Mouse (Mus musculus): Measurements from ENCODE around the gene Galm.
"Not testable (repeated sequence)": the region's sequence is repeated elsewhere in the genome, so short reads cannot be mapped to it uniquely, and the experiment has no call there.

Galm gene

GRCm38 (mm10) chr17:80199160-80199778, 72.0 kb downstream of the Galm start:
- intact Hi-C loops (cut with DNase I), result no loop called here

- intact Hi-C loops (cut with DNase I), result no loop called here
Measured at GRCm38 (mm10) chr17:80205657-80206056, 78.4 kb downstream of the Galm start.

- intact Hi-C loops (cut with DNase I), result no loop called here
Measured at GRCm38 (mm10) chr17:80206301-80206670, 79.0 kb downstream of the Galm start.

- intact Hi-C loops (cut with DNase I), result no loop called here
Measured at GRCm38 (mm10) chr17:80206671-80207581, 79.7 kb downstream of the Galm start, which contains the start of the genes Srsf7 and Ttc39d. Gene Srsf7 (minus strand): TSS chr17:80207307. Gene Ttc39d (plus strand): TSS chr17:80207460.

- intact Hi-C loops (cut with DNase I), result not testable (repeated sequence)
Measured at GRCm38 (mm10) chr17:80213998-80214397, 86.7 kb downstream of the Galm start.

- intact Hi-C loops (cut with DNase I), result no loop called here
Measured at GRCm38 (mm10) chr17:80220131-80220530, 92.9 kb downstream of the Galm start.

GRCm38 (mm10) chr17:80221202-80221601, 93.9 kb downstream of the Galm start:
- intact Hi-C loops (cut with DNase I), result no loop called here

- intact Hi-C loops (cut with DNase I), result no loop called here
Measured at GRCm38 (mm10) chr17:80221890-80222628, 94.8 kb downstream of the Galm start.

GRCm38 (mm10) chr17:80223829-80224228, 96.6 kb downstream of the Galm start:
- intact Hi-C loops (cut with DNase I), result no loop called here

- intact Hi-C loops (cut with DNase I), result no loop called here
Measured at GRCm38 (mm10) chr17:80224326-80225116, 97.2 kb downstream of the Galm start, which contains the start of gene Gemin6. Gene Gemin6 (plus strand): TSS chr17:80224441.

- intact Hi-C loops (cut with DNase I), result not testable (repeated sequence)
Measured at GRCm38 (mm10) chr17:80225142-80225541, 97.9 kb downstream of the Galm start.

GRCm38 (mm10) chr17:80229396-80229795, 102.1 kb downstream of the Galm start:
- intact Hi-C loops (cut with DNase I), result no loop called here

- intact Hi-C loops (cut with DNase I), result no loop called here
Measured at GRCm38 (mm10) chr17:80233844-80234243, 106.6 kb downstream of the Galm start.

GRCm38 (mm10) chr17:80234376-80234775, 107.1 kb downstream of the Galm start:
- intact Hi-C loops (cut with DNase I), result no loop called here

All from adrenal gland (tissue).